Mouse (Mus musculus) myocyte (in vitro differentiated cells): ENCODE measurements around the gene Rnf144a. TPM values are rescaled to one million over a fixed set of nuclear protein-coding genes. Genes with fewer than 3 reads are reported as not detected.

Experiments
- H3K27me3 ChIP-seq: one replicate; pipeline ENCODE4 v1.6.1; 2011; ENCODE audit not compliant: control insufficient read depth, insufficient read depth, insufficient read length
- H3K36me3 ChIP-seq: one replicate; pipeline ENCODE4 v1.6.1; 2011; ENCODE audit not compliant: control insufficient read depth, insufficient read depth
- H3K4me2 ChIP-seq: one replicate; pipeline ENCODE4 v1.6.1; 2011; ENCODE audit warnings: low read depth, control low read depth
- H3K4me3 ChIP-seq: one replicate; pipeline ENCODE4 v1.5.1; 2011; ENCODE audit warnings: mild to moderate bottlenecking, control low read depth, moderate library complexity
- H3K79me2 ChIP-seq: one replicate; pipeline ENCODE4 v1.6.1; 2011; ENCODE audit not compliant: control insufficient read depth, insufficient read depth
- H3ac ChIP-seq: one replicate; pipeline ENCODE4 v1.6.1; 2011; ENCODE audit not compliant: control insufficient read depth, insufficient read length
- CEBPB ChIP-seq: IDR thresholded peaks from 2 replicates; pipeline ENCODE4 v1.6.1; 2011; ENCODE audit warnings: mild to moderate bottlenecking, moderate library complexity; ENCODE audit not compliant: poor library complexity, insufficient read depth, severe bottlenecking
- E2F4 ChIP-seq: IDR thresholded peaks from one replicate; pipeline ENCODE4 v1.6.1; 2011; ENCODE audit warnings: mild to moderate bottlenecking, control low read depth, moderate library complexity; ENCODE audit not compliant: insufficient read depth
- MAX ChIP-seq: IDR thresholded peaks from one replicate; pipeline ENCODE4 v1.6.1; 2011; ENCODE audit warnings: low read depth, mild to moderate bottlenecking, control low read depth
- MYOD1 ChIP-seq, 3 experiments: IDR thresholded peaks; one replicate each; pipeline ENCODE4 v1.6.1; 2011; ENCODE audit warnings: control low read depth in 2 of 3, low read depth in 2 of 3, mild to moderate bottlenecking in 2 of 3, moderate library complexity in 1 of 3; ENCODE audit not compliant: insufficient read length in 2 of 3, control insufficient read depth in 1 of 3
- MYOG ChIP-seq, 3 experiments: IDR thresholded peaks; one replicate each; pipeline ENCODE4 v1.6.1; 2011; ENCODE audit warnings: control low read depth in 2 of 3, low read depth in 2 of 3, mild to moderate bottlenecking in 2 of 3; ENCODE audit not compliant: insufficient read length in 2 of 3, control insufficient read depth in 1 of 3, insufficient read depth in 1 of 3
- POLR2A ChIP-seq: IDR thresholded peaks from one replicate; pipeline ENCODE4 v1.6.1; 2011; ENCODE audit warnings: low read depth, mild to moderate bottlenecking, control low read depth, moderate library complexity; ENCODE audit not compliant: insufficient read length
- POLR2AphosphoS2 ChIP-seq: IDR thresholded peaks from one replicate; pipeline ENCODE4 v1.6.1; 2011; ENCODE audit warnings: low read depth, control low read depth; ENCODE audit not compliant: insufficient read length
- REST ChIP-seq: IDR thresholded peaks from one replicate; pipeline ENCODE4 v1.6.1; 2011; ENCODE audit warnings: mild to moderate bottlenecking, control low read depth, moderate library complexity; ENCODE audit not compliant: insufficient read depth, insufficient read length
- SRF ChIP-seq: IDR thresholded peaks from one replicate; pipeline ENCODE4 v1.6.1; 2011; ENCODE audit warnings: low read depth; ENCODE audit not compliant: control insufficient read depth, insufficient read length
- TCF12 ChIP-seq: IDR thresholded peaks from one replicate; pipeline ENCODE4 v1.6.1; 2011; ENCODE audit warnings: mild to moderate bottlenecking, control low read depth; ENCODE audit not compliant: poor library complexity, insufficient read depth, severe bottlenecking
- TCF3 ChIP-seq: IDR thresholded peaks from one replicate; pipeline ENCODE4 v1.6.1; 2011; ENCODE audit warnings: low read depth, control low read depth; ENCODE audit not compliant: insufficient read length
- USF1 ChIP-seq: IDR thresholded peaks from one replicate; pipeline ENCODE4 v1.6.1; 2011; ENCODE audit warnings: low read depth, mild to moderate bottlenecking, control low read depth, moderate library complexity
- polyA plus RNA-seq: library from polyadenylated mRNA; unstranded; fragments of >200 nt; fragmentation: generic; extraction: Trizol; gene quantifications from one replicate; pipeline ENCODE4 v1.2.1, GENCODE M21; 2012; ENCODE audit warnings: missing spikeins

Gene Rnf144a
- polyA plus RNA-seq, 1 experiment: not detected

DNA sequence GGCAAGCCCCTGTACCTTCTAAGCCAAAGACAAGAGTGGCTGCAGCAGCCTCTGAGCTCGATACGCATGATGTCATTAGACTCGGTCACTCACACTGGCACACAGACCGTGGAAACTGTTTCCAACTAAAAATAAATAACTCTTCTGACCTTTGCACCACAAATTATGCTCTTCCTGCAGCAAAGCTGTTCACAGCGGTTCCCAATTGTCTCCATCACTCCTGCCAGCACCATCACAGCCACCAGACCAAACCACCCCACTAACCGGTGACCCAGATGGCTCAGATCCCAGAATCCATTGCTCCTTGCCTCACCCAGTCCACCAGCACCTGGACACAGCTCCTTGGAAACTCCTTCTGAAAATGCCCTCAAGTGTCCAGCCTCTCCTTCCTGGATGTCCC lies 27.5 kb downstream of the Rnf144a start:
- Histone ChIP-seq H3K4me2 (no peak overlapping the region), H3K36me3 (no peaks in the 10 kb centered on the region), H3K79me2 (no peaks in the 10 kb centered on the region), H3K4me3 (no peak overlapping the region), H3K27me3 (no peaks in the 10 kb centered on the region), H3ac (no peak overlapping the region)
- TF ChIP-seq CEBPB (no peak), POLR2A (no peak), MYOD1 (IDR thresholded peaks at IDR 0.05; ENCODE audit: control insufficient read depth in 1 of 3, insufficient read length in 2 of 3, low read depth in 2 of 3) (no peak), REST (no peak), TCF3 (no peak), USF1 (no peak), TCF12 (no peak), E2F4 (no peak), MAX (no peak), POLR2AphosphoS2 (no peak), MYOG (IDR thresholded peaks at IDR 0.05; ENCODE audit: control insufficient read depth in 1 of 3, insufficient read depth in 1 of 3, insufficient read length in 2 of 3, low read depth in 2 of 3) (no peak), SRF (no peak)

DNA sequence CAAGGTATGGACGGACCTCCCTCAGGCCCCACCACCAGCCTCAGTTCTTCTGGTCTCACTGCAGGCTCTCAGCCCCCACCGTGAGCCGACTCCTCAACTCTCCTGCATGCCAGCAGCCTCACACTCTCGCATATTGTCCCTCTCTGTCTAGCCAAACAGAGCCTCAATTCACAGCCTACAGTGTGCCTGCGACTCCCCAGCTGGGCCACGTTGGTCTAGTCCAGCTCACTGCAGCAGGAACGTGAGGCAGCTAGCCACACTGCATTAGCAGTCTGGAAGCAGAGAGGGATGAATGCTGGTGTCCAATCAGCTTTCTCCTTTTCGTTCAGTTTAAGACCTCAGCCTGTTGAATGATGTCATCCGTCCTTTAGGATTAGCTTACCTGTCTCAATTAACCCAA lies 28.1 kb downstream of the Rnf144a start:
- Histone ChIP-seq H3K36me3 (no peaks in the 10 kb centered on the region), H3K27me3 (no peaks in the 10 kb centered on the region), H3K4me2 (no peak overlapping the region), H3ac (no peak overlapping the region), H3K79me2 (no peaks in the 10 kb centered on the region), H3K4me3 (no peak overlapping the region)
- TF ChIP-seq CEBPB (no peak), REST (no peak), MYOG (IDR thresholded peaks at IDR 0.05; ENCODE audit: control insufficient read depth in 1 of 3, insufficient read depth in 1 of 3, insufficient read length in 2 of 3, low read depth in 2 of 3) (no peak), MAX (no peak), POLR2A (no peak), E2F4 (no peak), POLR2AphosphoS2 (no peak), USF1 (no peak), TCF12 (no peak), TCF3 (no peak)

DNA sequence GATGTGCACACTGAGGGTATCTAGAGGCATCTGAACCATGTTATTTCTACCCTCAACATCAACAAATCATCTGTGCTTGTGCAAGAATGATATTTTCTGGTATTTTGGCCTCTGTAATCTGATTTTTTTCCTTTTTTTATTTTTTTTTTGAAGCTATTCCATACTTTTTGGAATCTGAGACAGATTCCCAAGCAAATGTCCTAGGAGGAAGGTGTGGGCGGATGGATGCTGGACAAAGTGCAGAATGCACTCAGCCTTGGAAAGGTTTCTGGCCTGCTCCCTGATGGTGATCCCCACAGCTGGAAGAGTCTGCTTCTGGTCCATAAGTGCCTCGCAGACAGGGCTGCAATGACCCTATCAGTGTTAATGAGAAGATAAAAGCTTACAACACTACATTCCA lies 28.9 kb downstream of the Rnf144a start:
- Histone ChIP-seq H3K4me3 (no peak overlapping the region), H3ac (no peak overlapping the region), H3K27me3 (no peaks in the 10 kb centered on the region), H3K36me3 (no peaks in the 10 kb centered on the region), H3K4me2 (no peak overlapping the region), H3K79me2 (no peaks in the 10 kb centered on the region)
- TF ChIP-seq MYOD1 (IDR thresholded peaks at IDR 0.05; ENCODE audit: control insufficient read depth in 1 of 3, insufficient read length in 2 of 3, low read depth in 2 of 3) (no peak), TCF3 (no peak), POLR2AphosphoS2 (no peak), MAX (no peak), USF1 (no peak), POLR2A (no peak), SRF (no peak), MYOG (IDR thresholded peaks at IDR 0.05; ENCODE audit: control insufficient read depth in 1 of 3, insufficient read depth in 1 of 3, insufficient read length in 2 of 3, low read depth in 2 of 3) (no peak), CEBPB (no peak), REST (no peak), E2F4 (no peak), TCF12 (no peak)

DNA sequence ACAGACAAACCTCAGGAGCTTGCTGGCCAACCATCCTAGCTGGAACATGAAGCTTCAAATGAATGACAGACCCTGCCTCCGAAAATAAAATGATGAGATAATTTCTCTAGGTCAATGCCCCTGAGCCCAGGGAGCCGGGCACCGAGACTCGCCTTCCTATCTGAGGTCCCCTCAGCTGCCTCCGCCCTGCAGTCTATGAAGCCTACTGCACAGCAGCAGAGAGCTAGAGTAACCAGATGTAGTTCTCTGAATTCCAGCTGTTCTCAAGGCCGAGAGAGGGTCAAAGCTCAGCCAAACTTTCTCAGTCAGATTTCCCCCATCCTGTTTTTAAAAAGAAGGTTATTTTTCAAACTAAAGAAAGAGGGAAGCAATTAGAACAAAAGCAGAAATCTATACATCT lies 29.3 kb downstream of the Rnf144a start:
- H3K4me2 ChIP-seq: no peak overlapping the region
- no peaks in the 10 kb centered on the region for H3K79me2 ChIP-seq
- no peak overlapping the region for H3ac ChIP-seq
- no peak overlapping the region for H3K4me3 ChIP-seq
- TF ChIP-seq REST (no peak), POLR2A (no peak), TCF12 (no peak), CEBPB (no peak), MYOD1 (IDR thresholded peaks at IDR 0.05; ENCODE audit: control insufficient read depth in 1 of 3, insufficient read length in 2 of 3, low read depth in 2 of 3) (no peak), POLR2AphosphoS2 (no peak), MAX (no peak), TCF3 (no peak), MYOG (IDR thresholded peaks at IDR 0.05; ENCODE audit: control insufficient read depth in 1 of 3, insufficient read depth in 1 of 3, insufficient read length in 2 of 3, low read depth in 2 of 3) (no peak), SRF (no peak), USF1 (no peak), E2F4 (no peak)
- no peaks in the 10 kb centered on the region for H3K27me3 ChIP-seq
- no peaks in the 10 kb centered on the region for H3K36me3 ChIP-seq

DNA sequence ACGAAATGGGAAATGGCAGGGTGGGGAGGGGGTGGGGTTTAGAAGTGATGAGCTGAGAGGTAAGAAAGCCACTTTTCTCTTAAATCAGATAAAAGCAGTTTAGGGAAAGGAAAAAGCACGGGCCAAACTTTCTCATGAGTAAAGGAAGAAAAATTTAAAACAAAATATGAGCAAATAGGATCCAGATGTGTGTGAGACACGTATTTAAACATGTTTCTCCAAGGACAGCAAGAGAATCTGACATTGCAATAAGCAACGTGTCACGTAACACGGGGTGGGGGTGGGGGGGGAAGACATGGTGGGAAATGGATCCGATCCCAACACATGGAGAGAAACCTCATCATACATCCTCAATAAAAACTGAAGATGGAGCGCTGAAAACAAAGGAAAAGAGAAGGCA lies 33.3 kb downstream of the Rnf144a start:
- no peak overlapping the region for H3K4me2 ChIP-seq
- no peaks in the 10 kb centered on the region for H3K36me3 ChIP-seq
- no peak overlapping the region for H3K4me3 ChIP-seq
- H3K27me3 ChIP-seq: no peaks in the 10 kb centered on the region
- TF ChIP-seq MYOD1 (IDR thresholded peaks at IDR 0.05; ENCODE audit: control insufficient read depth in 1 of 3, insufficient read length in 2 of 3, low read depth in 2 of 3): no peak
- no peak for TF ChIP-seq REST
- no peak for TF ChIP-seq USF1
- no peak for TF ChIP-seq TCF3
- no peak for TF ChIP-seq MYOG (IDR thresholded peaks at IDR 0.05; ENCODE audit: control insufficient read depth in 1 of 3, insufficient read depth in 1 of 3, insufficient read length in 2 of 3, low read depth in 2 of 3)
- no peak for TF ChIP-seq POLR2A
- no peak for TF ChIP-seq SRF
- TF ChIP-seq MAX: no peak
- TF ChIP-seq E2F4: no peak
- no peak for TF ChIP-seq TCF12
- no peak for TF ChIP-seq POLR2AphosphoS2
- no peak for TF ChIP-seq CEBPB
- H3K79me2 ChIP-seq: no peaks in the 10 kb centered on the region
- no peak overlapping the region for H3ac ChIP-seq
